Mouse (Mus musculus): ENCODE data around the gene Zfp217. TPM values are rescaled to one million over a fixed set of nuclear protein-coding genes. Genes with fewer than 3 reads are reported as not detected.
A peak's percentile ranks its signal among the peaks of the same experiment; 100 is the strongest.
"Not testable (repeated sequence)": the region's sequence is repeated elsewhere in the genome, so short reads cannot be mapped to it uniquely, and the experiment has no call there.

Zfp217 gene
- polyA plus RNA-seq (2015; fragmentation: Nextera tagmentation; extraction: Ambion mirVana) = 1.9 and 2.3 TPM in 2 replicates

- 0 out of 2 replicates have a peak, but pooled peaks cover under 1% of the 10 kb centered on the region for H3K27me3 ChIP-seq
- ATAC-seq (ENCODE audit: low FRiP score) = no peak
- no peaks in the 10 kb centered on the region for H3K4me1 ChIP-seq (replicated peaks)
- WGBS = 74% methylated on average over 14 of the region's 14 CpGs
- H3K36me3 ChIP-seq = no peaks in the 10 kb centered on the region
- no peak within 1 kb of the TSS for H3K27ac ChIP-seq
- no peaks in the 10 kb centered on the region for H3K9me3 ChIP-seq
- no peak within 1 kb of the TSS for H3K4me2 ChIP-seq
- H3K9ac ChIP-seq = no peak within 1 kb of the TSS
- H3K4me3 ChIP-seq = no peak within 1 kb of the TSS
These were observed at the start of gene Zfp217 for GRCm38 (mm10) chr2:170147661-170148153. Gene Zfp217 (minus strand): TSS chr2:170148103.

GRCm38 (mm10) chr2:170195542-170196089 lies 47.7 kb upstream of the Zfp217 start:
- Histone ChIP-seq H3K27me3 (no peaks in the 10 kb centered on the region), H3K4me3 (no peak overlapping the region), H3K4me1 (replicated peaks) (peaks cover 15% of the 10 kb centered on the region), H3K27ac (no peak overlapping the region), H3K4me2 (no peak overlapping the region), H3K36me3 (no peaks in the 10 kb centered on the region), H3K9ac (no peak overlapping the region), H3K9me3 (no peaks in the 10 kb centered on the region)
- WGBS = 79% methylated on average over 13 of the region's 13 CpGs
- no peak for ATAC-seq (ENCODE audit: low FRiP score)

- H3K4me1 ChIP-seq (replicated peaks) = peaks cover 15% of the 10 kb centered on the region
- no peak for ATAC-seq (ENCODE audit: low FRiP score)
- H3K27ac ChIP-seq = no peak overlapping the region
- no peak overlapping the region for H3K4me2 ChIP-seq
- no peaks in the 10 kb centered on the region for H3K9me3 ChIP-seq
- no peaks in the 10 kb centered on the region for H3K27me3 ChIP-seq
- no peaks in the 10 kb centered on the region for H3K36me3 ChIP-seq
- 95% methylated on average over 12 of the region's 12 CpGs for WGBS
- H3K9ac ChIP-seq = no peak overlapping the region
- no peak overlapping the region for H3K4me3 ChIP-seq
These were observed 46.9 kb upstream of the Zfp217 start for GRCm38 (mm10) chr2:170194845-170195244.

GRCm38 (mm10) chr2:170193850-170194249 lies 45.9 kb upstream of the Zfp217 start:
- WGBS = 10% methylated on average over 6 of the region's 6 CpGs
- Histone ChIP-seq H3K27ac (peak overlapping the region; percentile 83), H3K4me2 (peak overlapping the region; percentile 46), H3K27me3 (no peaks in the 10 kb centered on the region), H3K36me3 (no peaks in the 10 kb centered on the region), H3K9me3 (no peaks in the 10 kb centered on the region), H3K9ac (0 out of 2 replicates have a peak overlapping the region, but pooled peaks have one; percentile 46), H3K4me1 (replicated peaks) (peaks cover 15% of the 10 kb centered on the region), H3K4me3 (peak overlapping the region; percentile 27)
- no peak for ATAC-seq (ENCODE audit: low FRiP score)

- ATAC-seq (ENCODE audit: low FRiP score) = peak; percentile 68; the same call in 1 of the 2 replicates
- no peaks in the 10 kb centered on the region for H3K36me3 ChIP-seq
- no peaks in the 10 kb centered on the region for H3K27me3 ChIP-seq
- H3K9ac ChIP-seq = peak overlapping the region; percentile 46
- peak overlapping the region; percentile 27 for H3K4me3 ChIP-seq
- peaks cover 15% of the 10 kb centered on the region for H3K4me1 ChIP-seq (replicated peaks)
- 3% methylated on average over 10 of the region's 10 CpGs for WGBS
- peak overlapping the region; percentile 83 for H3K27ac ChIP-seq
- H3K4me2 ChIP-seq = peak overlapping the region; percentile 46
- H3K9me3 ChIP-seq = no peaks in the 10 kb centered on the region
These were observed 45.3 kb upstream of the Zfp217 start for GRCm38 (mm10) chr2:170193211-170193610.

DNA sequence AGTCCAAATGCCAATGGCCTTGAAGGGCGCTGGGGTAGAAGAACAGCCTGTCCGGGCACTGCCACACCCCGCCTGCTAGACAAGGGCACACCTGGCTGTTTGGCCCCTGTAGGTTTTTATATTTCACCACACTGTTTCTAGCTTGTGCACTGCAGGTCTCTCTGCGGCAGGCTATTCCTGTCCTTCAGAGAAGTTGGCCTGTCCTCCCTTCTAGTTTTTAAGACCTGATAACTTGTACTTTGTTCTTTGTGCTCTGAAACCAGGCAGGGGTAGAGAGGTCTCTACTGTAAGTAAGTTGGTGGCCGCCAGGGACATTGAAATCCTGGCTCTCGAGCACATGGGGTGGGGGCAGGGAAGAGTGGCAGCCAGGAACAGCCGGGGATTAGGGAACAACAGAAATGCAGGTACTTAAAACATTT lies 44.8 kb upstream of the Zfp217 start:
- 24% methylated on average over 7 of the region's 7 CpGs for WGBS
- H3K4me3 ChIP-seq = peak overlapping the region; percentile 27; the same call in 1 of the 2 replicates
- peaks cover 15% of the 10 kb centered on the region for H3K4me1 ChIP-seq (replicated peaks)
- H3K9me3 ChIP-seq = no peaks in the 10 kb centered on the region
- peak overlapping the region; percentile 46 for H3K9ac ChIP-seq
- H3K27ac ChIP-seq = peak overlapping the region; percentile 83
- ATAC-seq (ENCODE audit: low FRiP score) = peak; percentile 67; the same call in 1 of the 2 replicates
- H3K36me3 ChIP-seq = no peaks in the 10 kb centered on the region
- H3K27me3 ChIP-seq = no peaks in the 10 kb centered on the region
- peak overlapping the region; percentile 46 for H3K4me2 ChIP-seq

- H3K27ac ChIP-seq = no peak overlapping the region
These were observed 40.8 kb upstream of the Zfp217 start for GRCm38 (mm10) chr2:170188721-170189120.

DNA sequence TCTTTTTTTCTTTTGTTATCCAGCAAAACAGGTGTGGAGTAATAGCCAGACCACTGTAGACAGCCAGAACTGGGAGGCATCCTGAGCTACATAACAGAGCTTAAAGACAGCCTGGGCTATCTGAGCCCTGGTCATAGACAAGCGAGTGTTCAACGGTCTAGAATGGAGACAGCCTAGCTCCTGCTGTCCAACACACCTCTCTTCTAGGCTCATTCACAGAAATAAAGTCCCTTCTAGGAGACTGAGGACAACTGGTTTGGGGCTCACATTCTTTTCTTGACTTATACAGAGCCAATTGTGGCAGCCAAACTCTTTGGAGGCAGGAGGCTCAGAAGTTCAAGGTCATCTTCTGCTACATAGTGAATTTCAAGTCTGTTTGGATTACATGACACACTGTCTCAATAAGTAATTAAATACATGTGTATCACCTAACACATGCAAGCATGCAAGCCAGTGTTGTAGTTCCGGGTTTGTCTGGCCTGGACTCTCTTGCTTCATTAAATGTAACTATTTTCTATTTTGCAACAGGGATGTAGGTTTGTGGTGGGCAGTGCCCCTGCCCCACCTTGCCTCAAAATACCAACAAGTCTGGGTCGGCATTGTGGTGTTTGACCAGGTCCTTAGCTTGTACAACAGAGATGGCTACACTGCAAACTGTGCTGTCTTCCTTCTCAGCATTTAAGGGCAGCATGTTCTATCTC lies 37.4 kb upstream of the Zfp217 start:
- Histone ChIP-seq H3K4me3 (peak overlapping the region; percentile 49), H3K4me2 (peak overlapping the region; percentile 66), H3K27ac (peak overlapping the region; percentile 78; the same call in 1 of the 2 replicates), H3K9me3 (no peaks in the 10 kb centered on the region), H3K36me3 (no peaks in the 10 kb centered on the region), H3K4me1 (replicated peaks) (peaks cover 9% of the 10 kb centered on the region; the same call in 1 of the 2 replicates), H3K27me3 (no peaks in the 10 kb centered on the region), H3K9ac (0 out of 2 replicates have a peak overlapping the region, but pooled peaks have one; percentile 67)
- peak; percentile 68; the same call in 1 of the 2 replicates for ATAC-seq (ENCODE audit: low FRiP score)
- 71% methylated on average over 4 of the region's 4 CpGs for WGBS

More at GRCm38 (mm10) chr2:170188721-170189120, 40.8 kb upstream of the Zfp217 start:
- no peak overlapping the region for H3K4me2 ChIP-seq
- H3K9me3 ChIP-seq = no peaks in the 10 kb centered on the region
- H3K4me3 ChIP-seq = no peak overlapping the region
- H3K4me1 ChIP-seq (replicated peaks) = peaks cover 17% of the 10 kb centered on the region
- H3K36me3 ChIP-seq = no peaks in the 10 kb centered on the region
- H3K9ac ChIP-seq = no peak overlapping the region
- WGBS = 92% methylated on average over 7 of the region's 7 CpGs
- no peaks in the 10 kb centered on the region for H3K27me3 ChIP-seq
- ATAC-seq (ENCODE audit: low FRiP score) = no peak

- Histone ChIP-seq H3K27ac (peak overlapping the region; percentile 78), H3K36me3 (no peaks in the 10 kb centered on the region), H3K4me1 (replicated peaks) (peaks cover 9% of the 10 kb centered on the region; the same call in 1 of the 2 replicates), H3K4me2 (peak overlapping the region; percentile 66), H3K27me3 (no peaks in the 10 kb centered on the region), H3K9me3 (no peaks in the 10 kb centered on the region), H3K4me3 (peak overlapping the region; percentile 49), H3K9ac (peak overlapping the region; percentile 67)
- 2% methylated on average over 32 of the region's 33 CpGs for WGBS
- peak; percentile 88 for ATAC-seq (ENCODE audit: low FRiP score)
These were observed 36.5 kb upstream of the Zfp217 start for GRCm38 (mm10) chr2:170184175-170184983.

- Histone ChIP-seq H3K9me3 (no peaks in the 10 kb centered on the region), H3K4me3 (peak overlapping the region; percentile 49), H3K27ac (no peak overlapping the region), H3K4me2 (peak overlapping the region; percentile 66), H3K36me3 (no peaks in the 10 kb centered on the region), H3K9ac (no peak overlapping the region), H3K4me1 (replicated peaks) (peaks cover 9% of the 10 kb centered on the region; the same call in 1 of the 2 replicates), H3K27me3 (no peaks in the 10 kb centered on the region)
- 71% methylated on average over 4 of the region's 4 CpGs for WGBS
- ATAC-seq (ENCODE audit: low FRiP score) = no peak
These were observed 35.9 kb upstream of the Zfp217 start for GRCm38 (mm10) chr2:170183851-170184174.

DNA sequence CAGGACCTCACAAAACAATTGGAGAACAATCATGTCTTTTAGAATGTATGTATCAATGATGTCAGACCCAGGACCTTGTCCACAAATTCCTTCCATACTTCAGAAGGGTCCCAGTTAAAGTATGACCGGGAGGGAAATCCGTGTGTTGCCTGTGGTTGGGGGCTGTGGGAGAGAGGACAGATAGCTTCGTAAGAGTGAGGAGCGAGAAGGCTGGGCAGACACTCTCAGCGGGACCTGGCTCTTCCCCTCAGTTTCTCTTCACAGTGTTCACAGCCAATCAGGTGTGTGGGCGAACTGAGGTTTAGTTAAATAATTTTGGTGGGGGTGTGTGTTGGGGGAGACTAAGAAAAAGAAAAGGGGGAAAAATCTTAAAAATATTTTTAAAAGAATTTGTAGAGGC lies 34.0 kb upstream of the Zfp217 start:
- no peak for ATAC-seq (ENCODE audit: low FRiP score)

DNA sequence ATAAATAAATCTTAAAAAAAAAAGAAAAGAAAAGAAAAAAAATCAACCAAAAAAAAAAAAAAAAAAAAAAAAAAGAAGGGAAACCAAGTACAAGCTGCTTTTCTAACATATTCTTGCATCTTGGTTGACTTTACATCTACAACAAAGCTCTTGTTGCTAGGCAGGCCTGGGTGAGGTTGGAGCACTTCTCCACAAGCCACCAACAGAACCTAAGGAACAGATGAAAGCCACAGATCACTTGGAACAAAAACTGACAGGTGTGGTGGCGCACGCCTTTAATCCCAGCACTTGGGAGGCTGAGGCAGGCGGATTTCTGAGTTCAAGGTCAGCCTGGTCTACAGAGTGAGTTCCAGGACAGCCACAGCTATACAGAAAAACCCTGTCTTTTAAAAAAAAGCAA lies 32.9 kb upstream of the Zfp217 start:
- H3K4me3 ChIP-seq; H3K9me3 ChIP-seq; H3K36me3 ChIP-seq; ATAC-seq (ENCODE audit: low FRiP score); H3K4me2 ChIP-seq; H3K27me3 ChIP-seq; H3K9ac ChIP-seq; H3K27ac ChIP-seq: not testable (repeated sequence)
- H3K4me1 ChIP-seq (replicated peaks) = peaks cover 25% of the 10 kb centered on the region
- 99% methylated on average over 3 of the region's 3 CpGs for WGBS

More for the DNA sequence above, 34.0 kb upstream of the Zfp217 start:
- H3K4me1 ChIP-seq (replicated peaks) = peaks cover 19% of the 10 kb centered on the region
- no peak overlapping the region for H3K4me3 ChIP-seq
- H3K4me2 ChIP-seq = no peak overlapping the region
- no peaks in the 10 kb centered on the region for H3K36me3 ChIP-seq
- 67% methylated on average over 6 of the region's 6 CpGs for WGBS
- no peaks in the 10 kb centered on the region for H3K27me3 ChIP-seq
- H3K27ac ChIP-seq = no peak overlapping the region
- H3K9ac ChIP-seq = no peak overlapping the region
- no peaks in the 10 kb centered on the region for H3K9me3 ChIP-seq

All from hindbrain, embryonic 13.5 days (tissue).